Mouse (Mus musculus): ENCODE measurements around the gene Slc9b1. TPM values are rescaled to one million over a fixed set of nuclear protein-coding genes. Genes with fewer than 3 reads are reported as not detected.

Gene Slc9b1
- total and polyA plus RNA-seq, 3 experiments = 0.04 to 0.29 TPM; not detected in 1

- no peaks in the 10 kb centered on the region for H3K4me1 ChIP-seq (ENCODE audit: control insufficient read depth, insufficient read depth, low read length)
- no peaks in the 10 kb centered on the region for H3K79me2 ChIP-seq (replicated peaks; ENCODE audit: control insufficient read depth, insufficient read depth, low read length)
- TF ChIP-seq POLR2A (IDR thresholded peaks at IDR 0.05; ENCODE audit: insufficient read depth, low read depth, low read length) (no peak), CTCF (IDR thresholded peaks at IDR 0.05) (no peak), EP300 (IDR thresholded peaks at IDR 0.05; ENCODE audit: insufficient read depth, low read depth, low read length) (no peak)
- no peak overlapping the region for H3K9ac ChIP-seq (ENCODE audit: low read depth, low read length)
- DNase-seq = peak in 1 of 2 experiments; percentile 18
- no peaks in the 10 kb centered on the region for H3K27me3 ChIP-seq (ENCODE audit: control insufficient read depth, insufficient read depth, low read length)
- H3K36me3 ChIP-seq (ENCODE audit: control insufficient read depth, insufficient read depth, low read length) = no peaks in the 10 kb centered on the region
- intact Hi-C loops (cut with DNase I) = no loop called here
- 59% methylated on average over 6 of the region's 6 CpGs for WGBS
- no peak overlapping the region for H3K27ac ChIP-seq
- no peak overlapping the region for H3K4me3 ChIP-seq
Measured at GRCm38 (mm10) chr3:135327176-135327575, 20.7 kb upstream of the Slc9b1 start.

GRCm38 (mm10) chr3:135327601-135328000 lies 20.2 kb upstream of the Slc9b1 start:
- TF ChIP-seq POLR2A (IDR thresholded peaks at IDR 0.05; ENCODE audit: insufficient read depth, low read depth, low read length) (no peak), CTCF (IDR thresholded peaks at IDR 0.05) (peak; percentile 27; the same call in 1 of the 2 replicates)
- no peaks in the 10 kb centered on the region for H3K79me2 ChIP-seq (replicated peaks; ENCODE audit: control insufficient read depth, insufficient read depth, low read length)
- H3K9ac ChIP-seq (ENCODE audit: low read depth, low read length) = no peak overlapping the region
- intact Hi-C loops (cut with DNase I) = no loop called here
- no peaks in the 10 kb centered on the region for H3K36me3 ChIP-seq (ENCODE audit: control insufficient read depth, insufficient read depth, low read length)
- H3K4me3 ChIP-seq = no peak overlapping the region
- 63% methylated on average over 2 of the region's 2 CpGs for WGBS
- no peaks in the 10 kb centered on the region for H3K4me1 ChIP-seq (ENCODE audit: control insufficient read depth, insufficient read depth, low read length)
- no peak for DNase-seq
- no peaks in the 10 kb centered on the region for H3K27me3 ChIP-seq (ENCODE audit: control insufficient read depth, insufficient read depth, low read length)
- H3K27ac ChIP-seq = no peak overlapping the region

- intact Hi-C loops (cut with DNase I) = no loop called here
- H3K27ac ChIP-seq = no peak overlapping the region
- no peaks in the 10 kb centered on the region for H3K4me1 ChIP-seq (ENCODE audit: control insufficient read depth, insufficient read depth, low read length)
- DNase-seq = peak; percentile 10 to 31
- H3K36me3 ChIP-seq (ENCODE audit: control insufficient read depth, insufficient read depth, low read length) = no peaks in the 10 kb centered on the region
- TF ChIP-seq CTCF (IDR thresholded peaks at IDR 0.05) (peak; percentile 64), EP300 (IDR thresholded peaks at IDR 0.05; ENCODE audit: insufficient read depth, low read depth, low read length) (no peak), POLR2A (IDR thresholded peaks at IDR 0.05; ENCODE audit: insufficient read depth, low read depth, low read length) (no peak)
- H3K9ac ChIP-seq (ENCODE audit: low read depth, low read length) = no peak overlapping the region
- H3K4me3 ChIP-seq = no peak overlapping the region
- H3K79me2 ChIP-seq (replicated peaks; ENCODE audit: control insufficient read depth, insufficient read depth, low read length) = no peaks in the 10 kb centered on the region
- no peaks in the 10 kb centered on the region for H3K27me3 ChIP-seq (ENCODE audit: control insufficient read depth, insufficient read depth, low read length)
- WGBS = 53% methylated on average over 3 of the region's 3 CpGs
Measured at GRCm38 (mm10) chr3:135328560-135328959, 19.3 kb upstream of the Slc9b1 start.

GRCm38 (mm10) chr3:135332691-135333090 lies 15.1 kb upstream of the Slc9b1 start:
- H3K36me3 ChIP-seq (ENCODE audit: control insufficient read depth, insufficient read depth, low read length) = no peaks in the 10 kb centered on the region
- no peaks in the 10 kb centered on the region for H3K4me1 ChIP-seq (ENCODE audit: control insufficient read depth, insufficient read depth, low read length)
- intact Hi-C loops (cut with DNase I) = no loop called here
- TF ChIP-seq CTCF (IDR thresholded peaks at IDR 0.05) (no peak), EP300 (IDR thresholded peaks at IDR 0.05; ENCODE audit: insufficient read depth, low read depth, low read length) (no peak), POLR2A (IDR thresholded peaks at IDR 0.05; ENCODE audit: insufficient read depth, low read depth, low read length) (no peak)
- no peaks in the 10 kb centered on the region for H3K27me3 ChIP-seq (ENCODE audit: control insufficient read depth, insufficient read depth, low read length)
- DNase-seq = no peak
- H3K9ac ChIP-seq (ENCODE audit: low read depth, low read length) = no peak overlapping the region
- no peaks in the 10 kb centered on the region for H3K79me2 ChIP-seq (replicated peaks; ENCODE audit: control insufficient read depth, insufficient read depth, low read length)
- H3K27ac ChIP-seq = no peak overlapping the region
- H3K4me3 ChIP-seq = no peak overlapping the region

GRCm38 (mm10) chr3:135333763-135334162 lies 14.1 kb upstream of the Slc9b1 start:
- Histone ChIP-seq H3K27ac (no peak overlapping the region), H3K27me3 (ENCODE audit: control insufficient read depth, insufficient read depth, low read length) (no peaks in the 10 kb centered on the region), H3K4me3 (no peak overlapping the region), H3K9ac (ENCODE audit: low read depth, low read length) (no peak overlapping the region), H3K36me3 (ENCODE audit: control insufficient read depth, insufficient read depth, low read length) (no peaks in the 10 kb centered on the region), H3K4me1 (ENCODE audit: control insufficient read depth, insufficient read depth, low read length) (no peaks in the 10 kb centered on the region), H3K79me2 (replicated peaks; ENCODE audit: control insufficient read depth, insufficient read depth, low read length) (no peaks in the 10 kb centered on the region)
- 50% methylated on average over 4 of the region's 4 CpGs for WGBS
- TF ChIP-seq CTCF (IDR thresholded peaks at IDR 0.05) = no peak
- TF ChIP-seq EP300 (IDR thresholded peaks at IDR 0.05; ENCODE audit: insufficient read depth, low read depth, low read length) = no peak
- no peak for TF ChIP-seq POLR2A (IDR thresholded peaks at IDR 0.05; ENCODE audit: insufficient read depth, low read depth, low read length)
- no peak for DNase-seq
- intact Hi-C loops (cut with DNase I) = no loop called here

GRCm38 (mm10) chr3:135349022-135349421 lies 1.2 kb downstream of the Slc9b1 start:
- H3K79me2 ChIP-seq (replicated peaks; ENCODE audit: control insufficient read depth, insufficient read depth, low read length) = no peaks in the 10 kb centered on the region
- no peak overlapping the region for H3K27ac ChIP-seq
- no peaks in the 10 kb centered on the region for H3K36me3 ChIP-seq (ENCODE audit: control insufficient read depth, insufficient read depth, low read length)
- no peaks in the 10 kb centered on the region for H3K4me1 ChIP-seq (ENCODE audit: control insufficient read depth, insufficient read depth, low read length)
- DNase-seq = no peak
- H3K9ac ChIP-seq (ENCODE audit: low read depth, low read length) = no peak overlapping the region
- no peaks in the 10 kb centered on the region for H3K27me3 ChIP-seq (ENCODE audit: control insufficient read depth, insufficient read depth, low read length)
- TF ChIP-seq POLR2A (IDR thresholded peaks at IDR 0.05; ENCODE audit: insufficient read depth, low read depth, low read length) (no peak), CTCF (IDR thresholded peaks at IDR 0.05) (no peak), EP300 (IDR thresholded peaks at IDR 0.05; ENCODE audit: insufficient read depth, low read depth, low read length) (no peak)
- intact Hi-C loops (cut with DNase I) = no loop called here
- no peak overlapping the region for H3K4me3 ChIP-seq
